Mouse (Mus musculus): Measurements from ENCODE around the gene Asrgl1. TPM values are rescaled to one million over a fixed set of nuclear protein-coding genes. Genes with fewer than 3 reads are reported as not detected.

The Asrgl1 gene
- total and polyA plus RNA-seq, 3 experiments, result 15.6 to 36.2 (median 25.1) TPM

DNA sequence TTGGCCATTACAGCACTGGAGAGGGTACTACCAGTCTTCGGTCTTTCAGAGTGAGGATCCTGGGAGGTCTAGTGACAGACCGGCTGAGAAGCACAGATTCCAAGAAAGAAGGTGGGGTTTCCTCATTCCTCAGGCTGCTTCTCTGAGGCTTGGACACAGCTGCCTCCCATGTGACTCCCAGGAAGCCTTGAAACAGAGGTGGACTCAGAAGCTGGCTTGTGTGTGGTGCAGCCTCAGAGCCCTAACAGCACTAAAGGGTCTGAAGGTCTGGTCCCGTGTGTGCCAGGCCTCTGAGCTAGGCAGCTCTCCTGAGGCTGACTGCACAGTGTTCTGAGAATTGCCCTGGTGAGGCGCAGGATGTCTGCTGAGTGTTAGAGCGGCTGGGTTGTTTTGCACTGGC lies 29.3 kb downstream of the Asrgl1 start:
- Histone ChIP-seq H3K4me2 (ENCODE audit: insufficient read depth, low read depth, poor library complexity, severe bottlenecking) (no peak overlapping the region), H3K36me3 (replicated peaks in 1 of 2; ENCODE audit: control insufficient read depth in 1 of 2, insufficient read depth in 1 of 2, low read length in 1 of 2) (no peaks in the 10 kb centered on the region), H3K9me3 (replicated peaks; ENCODE audit: low read length) (no peaks in the 10 kb centered on the region), H3K4me3 (replicated peaks in 1 of 3; ENCODE audit: low read depth in 2 of 3, low read length in 2 of 3, poor library complexity in 1 of 3) (no peak overlapping the region), H3K4me1 (ENCODE audit: control insufficient read depth in 1 of 2, insufficient read depth in 2 of 2) (peaks cover 9 to 44% of the 10 kb centered on the region in 2 experiments), H3K9ac (ENCODE audit: insufficient read depth, low read depth) (no peak overlapping the region), H3K27ac (ENCODE audit: insufficient read depth, low read depth) (no peak overlapping the region), H3K79me2 (replicated peaks; ENCODE audit: control insufficient read depth, extremely low read depth, insufficient read depth, poor library complexity, severe bottlenecking) (no peaks in the 10 kb centered on the region), H3K27me3 (replicated peaks) (no peaks in the 10 kb centered on the region)
- dilution Hi-C loops (cut with MboI; ENCODE audit: extremely low pct_ligation_motif_present, extremely low pct_unique_long_range_greater_than_20kb, low sequenced_read_pairs), result no loop called here
- in situ Hi-C loops (cut with MboI; ENCODE audit: low pct_ligation_motif_present, low pct_unique_long_range_greater_than_20kb, low sequenced_read_pairs), result loop anchor here (25.0 kb wide), 1 partner anchor 369 kb away; the partner anchor contains the start of genes 1700092M07Rik, Stx5a and Wdr74
- TF ChIP-seq MAFK (IDR thresholded peaks at IDR 0.05; ENCODE audit: insufficient replicate concordance, low read length), result no peak
- no peak for TF ChIP-seq POLR2A (IDR thresholded peaks at IDR 0.05; ENCODE audit: low read depth, low read length)
- no peak for TF ChIP-seq CTCF (conservative IDR thresholded peaks at IDR 0.05 in 1 of 2, IDR thresholded peaks at IDR 0.05 in 1 of 2; ENCODE audit: low read depth in 2 of 2, low read length in 2 of 2)
- TF ChIP-seq ZMIZ1 (IDR thresholded peaks at IDR 0.05; ENCODE audit: low read depth, low read length), result no peak
- no peak for DNase-seq (ENCODE audit: extremely low read depth)

GRCm38 (mm10) chr19:9105101-9105685 lies 30.2 kb downstream of the Asrgl1 start:
- H3K36me3 ChIP-seq (replicated peaks in 1 of 2; ENCODE audit: control insufficient read depth in 1 of 2, insufficient read depth in 1 of 2, low read length in 1 of 2), result no peaks in the 10 kb centered on the region
- TF ChIP-seq GABPA (IDR thresholded peaks at IDR 0.05; ENCODE audit: insufficient replicate concordance, low read depth, low read length), result no peak
- TF ChIP-seq POLR2AphosphoS2 (IDR thresholded peaks at IDR 0.05; ENCODE audit: low read depth, low read length), result no peak
- no peak for TF ChIP-seq MXI1 (IDR thresholded peaks at IDR 0.05; ENCODE audit: low read depth, low read length)
- TF ChIP-seq JUN (IDR thresholded peaks at IDR 0.05; ENCODE audit: insufficient read depth, low read depth, low read length), result no peak
- TF ChIP-seq BHLHE40 (IDR thresholded peaks at IDR 0.05; ENCODE audit: low read depth, low read length), result no peak
- TF ChIP-seq RAD21 (IDR thresholded peaks at IDR 0.05; ENCODE audit: low read depth, low read length), result no peak
- no peak for TF ChIP-seq SIN3A (IDR thresholded peaks at IDR 0.05; ENCODE audit: low read length)
- in situ Hi-C loops (cut with MboI; ENCODE audit: low pct_ligation_motif_present, low pct_unique_long_range_greater_than_20kb, low sequenced_read_pairs) (loop anchor here (25.0 kb wide), 1 partner anchor 368 kb away; the partner anchor contains the start of genes 1700092M07Rik, Stx5a and Wdr74), dilution Hi-C loops (cut with MboI; ENCODE audit: extremely low pct_ligation_motif_present, extremely low pct_unique_long_range_greater_than_20kb, low sequenced_read_pairs) (no loop called here)
- H3K4me1 ChIP-seq (ENCODE audit: control insufficient read depth in 1 of 2, insufficient read depth in 2 of 2), result peaks cover 14 to 53% of the 10 kb centered on the region in 2 experiments
- no peaks in the 10 kb centered on the region for H3K27me3 ChIP-seq (replicated peaks)
- no peak overlapping the region for H3K27ac ChIP-seq (ENCODE audit: insufficient read depth, low read depth)
- DNase-seq (ENCODE audit: extremely low read depth), result no peak
- no peaks in the 10 kb centered on the region for H3K9me3 ChIP-seq (replicated peaks; ENCODE audit: low read length)
- H3K4me3 ChIP-seq (replicated peaks in 1 of 3; ENCODE audit: low read depth in 2 of 3, low read length in 2 of 3, poor library complexity in 1 of 3), result no peak overlapping the region
- H3K4me2 ChIP-seq (ENCODE audit: insufficient read depth, low read depth, poor library complexity, severe bottlenecking), result no peak overlapping the region
- no peak overlapping the region for H3K9ac ChIP-seq (ENCODE audit: insufficient read depth, low read depth)
- H3K79me2 ChIP-seq (replicated peaks; ENCODE audit: control insufficient read depth, extremely low read depth, insufficient read depth, poor library complexity, severe bottlenecking), result no peaks in the 10 kb centered on the region

GRCm38 (mm10) chr19:9103986-9104385 lies 31.4 kb downstream of the Asrgl1 start:
- peaks cover 25 to 54% of the 10 kb centered on the region in 2 experiments for H3K4me1 ChIP-seq (ENCODE audit: control insufficient read depth in 1 of 2, insufficient read depth in 2 of 2)
- no peaks in the 10 kb centered on the region for H3K36me3 ChIP-seq (replicated peaks in 1 of 2; ENCODE audit: control insufficient read depth in 1 of 2, insufficient read depth in 1 of 2, low read length in 1 of 2)
- in situ Hi-C loops (cut with MboI; ENCODE audit: low pct_ligation_motif_present, low pct_unique_long_range_greater_than_20kb, low sequenced_read_pairs) (loop anchor here (5.0 to 25.0 kb wide), 2 partner anchors 247 to 367 kb away; partner anchors contain the start of genes 1700092M07Rik, Stx5a and Wdr74), dilution Hi-C loops (cut with MboI; ENCODE audit: extremely low pct_ligation_motif_present, extremely low pct_unique_long_range_greater_than_20kb, low sequenced_read_pairs) (no loop called here)
- no peak overlapping the region for H3K4me2 ChIP-seq (ENCODE audit: insufficient read depth, low read depth, poor library complexity, severe bottlenecking)
- H3K27ac ChIP-seq (ENCODE audit: insufficient read depth, low read depth), result no peak overlapping the region
- no peak overlapping the region for H3K4me3 ChIP-seq (replicated peaks in 1 of 3; ENCODE audit: low read depth in 2 of 3, low read length in 2 of 3, poor library complexity in 1 of 3)
- no peak for DNase-seq (ENCODE audit: extremely low read depth)
- H3K9ac ChIP-seq (ENCODE audit: insufficient read depth, low read depth), result no peak overlapping the region
- no peaks in the 10 kb centered on the region for H3K27me3 ChIP-seq (replicated peaks)
- no peaks in the 10 kb centered on the region for H3K9me3 ChIP-seq (replicated peaks; ENCODE audit: low read length)
- no peak for TF ChIP-seq UBTF (IDR thresholded peaks at IDR 0.05; ENCODE audit: low read depth, low read length)
- TF ChIP-seq RAD21 (IDR thresholded peaks at IDR 0.05; ENCODE audit: low read depth, low read length), result no peak
- TF ChIP-seq ZMIZ1 (IDR thresholded peaks at IDR 0.05; ENCODE audit: low read depth, low read length), result no peak
- TF ChIP-seq ZKSCAN1 (IDR thresholded peaks at IDR 0.05; ENCODE audit: borderline replicate concordance, low read depth, low read length), result no peak
- TF ChIP-seq TCF12 (IDR thresholded peaks at IDR 0.05; ENCODE audit: low read depth, low read length), result no peak
- no peak for TF ChIP-seq IRF4 (IDR thresholded peaks at IDR 0.05; ENCODE audit: low read depth, low read length)
- TF ChIP-seq CHD1 (IDR thresholded peaks at IDR 0.05; ENCODE audit: low read depth, low read length), result no peak
- no peak for TF ChIP-seq POLR2A (IDR thresholded peaks at IDR 0.05; ENCODE audit: low read depth, low read length)
- TF ChIP-seq USF2 (conservative IDR thresholded peaks at IDR 0.05; ENCODE audit: low read depth, low read length), result no peak
- no peak for TF ChIP-seq EP300 (IDR thresholded peaks at IDR 0.05; ENCODE audit: low read length)
- TF ChIP-seq PAX5 (IDR thresholded peaks at IDR 0.05; ENCODE audit: low read length), result no peak
- no peak for TF ChIP-seq NELFE (IDR thresholded peaks at IDR 0.05; ENCODE audit: low read depth, low read length)
- TF ChIP-seq JUND (conservative IDR thresholded peaks at IDR 0.05; ENCODE audit: low read depth, low read length), result no peak
- TF ChIP-seq MEF2A (IDR thresholded peaks at IDR 0.05; ENCODE audit: borderline replicate concordance, low read depth, low read length), result no peak
- no peak for TF ChIP-seq HCFC1 (IDR thresholded peaks at IDR 0.05; ENCODE audit: low read depth, low read length)
- TF ChIP-seq BHLHE40 (IDR thresholded peaks at IDR 0.05; ENCODE audit: low read depth, low read length), result no peak
- TF ChIP-seq MAZ (IDR thresholded peaks at IDR 0.05; ENCODE audit: low read depth, low read length), result no peak
- no peak for TF ChIP-seq MXI1 (IDR thresholded peaks at IDR 0.05; ENCODE audit: low read depth, low read length)
- H3K79me2 ChIP-seq (replicated peaks; ENCODE audit: control insufficient read depth, extremely low read depth, insufficient read depth, poor library complexity, severe bottlenecking), result no peaks in the 10 kb centered on the region

Data from CH12.LX (cell line).